Mouse (Mus musculus): Measurements from ENCODE around the gene Nim1k. TPM values are rescaled to one million over a fixed set of nuclear protein-coding genes. Genes with fewer than 3 reads are reported as not detected.
A peak's percentile ranks its signal among the peaks of the same experiment; 100 is the strongest.
"Not testable (repeated sequence)": the region's sequence is repeated elsewhere in the genome, so short reads cannot be mapped to it uniquely, and the experiment has no call there.

The Nim1k gene
- polyA plus RNA-seq, 1 experiment from 2014 or later = 2.6 TPM

GRCm38 (mm10) chr13:119704280-119704679, 51.4 kb downstream of the Nim1k start:
- peaks cover 70% of the 10 kb centered on the region for H3K36me3 ChIP-seq
- 95% methylated on average over 7 of the region's 7 CpGs for WGBS

GRCm38 (mm10) chr13:119698436-119698835, 57.2 kb downstream of the Nim1k start:
- Histone ChIP-seq H3K27me3 (no peaks in the 10 kb centered on the region), H3K27ac (no peak overlapping the region), H3K4me1 (peaks cover 8% of the 10 kb centered on the region), H3K9ac (no peak overlapping the region), H3K9me3 (no peaks in the 10 kb centered on the region), H3K36me3 (peaks cover 32% of the 10 kb centered on the region), H3K4me3 (no peak overlapping the region), H3K4me2 (no peak overlapping the region)
- 89% methylated on average over 4 of the region's 4 CpGs for WGBS
- ATAC-seq (ENCODE audit: insufficient number of reproducible peaks, low FRiP score, low TSS enrichment, low read depth) = no peak

More at GRCm38 (mm10) chr13:119704280-119704679, 51.4 kb downstream of the Nim1k start:
- ATAC-seq (ENCODE audit: insufficient number of reproducible peaks, low FRiP score, low TSS enrichment, low read depth) = no peak
- H3K4me2 ChIP-seq = no peak overlapping the region
- no peak overlapping the region for H3K9ac ChIP-seq
- no peak overlapping the region for H3K4me3 ChIP-seq
- no peaks in the 10 kb centered on the region for H3K9me3 ChIP-seq
- no peaks in the 10 kb centered on the region for H3K27me3 ChIP-seq
- H3K4me1 ChIP-seq = no peaks in the 10 kb centered on the region
- no peak overlapping the region for H3K27ac ChIP-seq

GRCm38 (mm10) chr13:119696496-119696895, 59.2 kb downstream of the Nim1k start:
- no peak for ATAC-seq (ENCODE audit: insufficient number of reproducible peaks, low FRiP score, low TSS enrichment, low read depth)
- Histone ChIP-seq H3K9ac (no peak overlapping the region), H3K4me1 (peaks cover 18% of the 10 kb centered on the region), H3K4me2 (no peak overlapping the region), H3K4me3 (no peak overlapping the region), H3K9me3 (no peaks in the 10 kb centered on the region), H3K27ac (no peak overlapping the region), H3K36me3 (peaks cover 18% of the 10 kb centered on the region), H3K27me3 (no peaks in the 10 kb centered on the region)
- WGBS = 64% methylated on average over 1 of the region's 1 CpGs

GRCm38 (mm10) chr13:119695676-119696075, 60.0 kb downstream of the Nim1k start:
- 53% methylated on average over 4 of the region's 4 CpGs for WGBS
- no peak overlapping the region for H3K4me2 ChIP-seq
- ATAC-seq (ENCODE audit: insufficient number of reproducible peaks, low FRiP score, low TSS enrichment, low read depth) = peak; percentile 58; the same call in 1 of the 2 replicates
- H3K9me3 ChIP-seq = no peaks in the 10 kb centered on the region
- no peaks in the 10 kb centered on the region for H3K27me3 ChIP-seq
- no peak overlapping the region for H3K4me3 ChIP-seq
- H3K9ac ChIP-seq = no peak overlapping the region
- H3K36me3 ChIP-seq = peaks cover 13% of the 10 kb centered on the region
- H3K27ac ChIP-seq = peak overlapping the region; percentile 60
- peaks cover 23% of the 10 kb centered on the region for H3K4me1 ChIP-seq

GRCm38 (mm10) chr13:119691958-119692357, 63.7 kb downstream of the Nim1k start:
- H3K27ac ChIP-seq; H3K36me3 ChIP-seq; ATAC-seq (ENCODE audit: insufficient number of reproducible peaks, low FRiP score, low TSS enrichment, low read depth); H3K27me3 ChIP-seq; H3K9me3 ChIP-seq; H3K9ac ChIP-seq: not testable (repeated sequence)
- peak overlapping the region; percentile 61 for H3K4me2 ChIP-seq
- peak overlapping the region; percentile 94 for H3K4me3 ChIP-seq
- 71% methylated on average over 3 of the region's 3 CpGs for WGBS
- H3K4me1 ChIP-seq = peaks cover 23% of the 10 kb centered on the region

- H3K4me3 ChIP-seq = peak overlapping the region; percentile 94
- 0 out of 2 replicates have a peak, but pooled peaks cover 3% of the 10 kb centered on the region for H3K36me3 ChIP-seq
- no peak for ATAC-seq (ENCODE audit: insufficient number of reproducible peaks, low FRiP score, low TSS enrichment, low read depth)
- H3K9ac ChIP-seq = peak overlapping the region; percentile 91
- no peaks in the 10 kb centered on the region for H3K27me3 ChIP-seq
- under 1% methylated on average over 7 of the region's 7 CpGs for WGBS
- no peaks in the 10 kb centered on the region for H3K9me3 ChIP-seq
- H3K4me2 ChIP-seq = peak overlapping the region; percentile 61
- H3K27ac ChIP-seq = peak overlapping the region; percentile 98
- peaks cover 23% of the 10 kb centered on the region for H3K4me1 ChIP-seq
Measured at GRCm38 (mm10) chr13:119690876-119691620, 64.6 kb downstream of the Nim1k start.

- no peaks in the 10 kb centered on the region for H3K27me3 ChIP-seq
Measured at GRCm38 (mm10) chr13:119690039-119690728, 65.5 kb downstream of the Nim1k start, which contains the start of gene Hmgcs1. TSS of gene Hmgcs1 (plus strand) at chr13:119690379.

GRCm38 (mm10) chr13:119689709-119690038, 66.0 kb downstream of the Nim1k start:
- no peak for ATAC-seq (ENCODE audit: insufficient number of reproducible peaks, low FRiP score, low TSS enrichment, low read depth)
- H3K4me1 ChIP-seq = peaks cover 17% of the 10 kb centered on the region
- peak overlapping the region; percentile 94 for H3K4me3 ChIP-seq
- peak overlapping the region; percentile 47; the same call in 1 of the 2 replicates for H3K27ac ChIP-seq
- WGBS = 5% methylated on average over 5 of the region's 5 CpGs
- H3K9ac ChIP-seq = no peak overlapping the region
- H3K4me2 ChIP-seq = peak overlapping the region; percentile 61
- H3K27me3 ChIP-seq = no peaks in the 10 kb centered on the region
- no peaks in the 10 kb centered on the region for H3K36me3 ChIP-seq
- H3K9me3 ChIP-seq = no peaks in the 10 kb centered on the region

More at GRCm38 (mm10) chr13:119690039-119690728, 65.5 kb downstream of the Nim1k start, which contains the start of gene Hmgcs1:
- Histone ChIP-seq H3K27ac (peak within 1 kb of the TSS; percentile 98), H3K4me3 (peak within 1 kb of the TSS; percentile 94), H3K36me3 (no peaks in the 10 kb centered on the region), H3K4me2 (peak within 1 kb of the TSS; percentile 61), H3K9ac (peak within 1 kb of the TSS; percentile 91), H3K4me1 (peaks cover 20% of the 10 kb centered on the region), H3K9me3 (no peaks in the 10 kb centered on the region)
- ATAC-seq (ENCODE audit: insufficient number of reproducible peaks, low FRiP score, low TSS enrichment, low read depth) = peak; percentile 100
- under 1% methylated on average over 59 of the region's 59 CpGs for WGBS

- Histone ChIP-seq H3K36me3 (no peaks in the 10 kb centered on the region), H3K9me3 (no peaks in the 10 kb centered on the region), H3K27me3 (no peaks in the 10 kb centered on the region), H3K4me2 (no peak overlapping the region), H3K4me1 (no peaks in the 10 kb centered on the region), H3K4me3 (no peak overlapping the region), H3K9ac (no peak overlapping the region), H3K27ac (no peak overlapping the region)
- ATAC-seq (ENCODE audit: insufficient number of reproducible peaks, low FRiP score, low TSS enrichment, low read depth) = no peak
- WGBS = 38% methylated on average over 11 of the region's 11 CpGs
Measured at GRCm38 (mm10) chr13:119684416-119685177, 71.1 kb downstream of the Nim1k start.

- no peak overlapping the region for H3K4me2 ChIP-seq
- H3K4me3 ChIP-seq = no peak overlapping the region
- H3K9me3 ChIP-seq = no peaks in the 10 kb centered on the region
- no peak overlapping the region for H3K9ac ChIP-seq
- ATAC-seq (ENCODE audit: insufficient number of reproducible peaks, low FRiP score, low TSS enrichment, low read depth) = no peak
- no peak overlapping the region for H3K27ac ChIP-seq
- H3K36me3 ChIP-seq = no peaks in the 10 kb centered on the region
- 69% methylated on average over 3 of the region's 3 CpGs for WGBS
- H3K27me3 ChIP-seq = no peaks in the 10 kb centered on the region
- H3K4me1 ChIP-seq = no peaks in the 10 kb centered on the region
Measured at GRCm38 (mm10) chr13:119681161-119681560, 74.5 kb downstream of the Nim1k start.

GRCm38 (mm10) chr13:119679721-119680120, 76.0 kb downstream of the Nim1k start:
- Histone ChIP-seq H3K36me3 (no peaks in the 10 kb centered on the region), H3K9ac (no peak overlapping the region), H3K27ac (no peak overlapping the region), H3K4me2 (no peak overlapping the region), H3K9me3 (no peaks in the 10 kb centered on the region), H3K27me3 (no peaks in the 10 kb centered on the region), H3K4me1 (no peaks in the 10 kb centered on the region), H3K4me3 (no peak overlapping the region)
- WGBS = 54% methylated on average over 2 of the region's 2 CpGs
- no peak for ATAC-seq (ENCODE audit: insufficient number of reproducible peaks, low FRiP score, low TSS enrichment, low read depth)
